Mouse (Mus musculus): ENCODE measurements at regions not wholly inside any gene's neighbourhood (a gene's known extent, or its start where the extent isn't known, plus 50 kb on each side); places are given as distances from the start of the nearest gene placed in this dataset.

- no peak for DNase-seq (ENCODE audit: low read depth)
Measured at GRCm38 (mm10) chr1:18974860-18975439, 127.9 kb upstream of the Tfap2d start.

DNA sequence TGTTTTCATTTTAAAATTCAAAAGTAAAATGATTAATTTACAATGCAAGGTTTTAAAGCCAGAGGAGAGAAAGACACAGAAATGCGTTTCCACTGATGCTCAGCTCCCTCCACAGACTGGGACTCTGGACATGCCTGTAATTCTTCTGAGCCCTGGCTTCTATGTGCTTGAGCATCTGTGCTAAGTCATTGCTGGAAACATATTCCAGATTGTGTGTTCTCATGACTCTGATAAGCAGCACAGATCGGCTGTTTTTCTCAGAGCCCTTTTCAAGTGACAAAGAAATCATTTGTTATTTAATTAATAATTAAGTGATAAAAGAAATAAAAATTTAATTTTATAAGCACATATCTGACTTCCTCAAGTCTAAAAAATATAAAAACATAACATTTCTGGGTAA is 127.3 kb upstream of the Tfap2d start:
- peak; percentile 37 for DNase-seq (ENCODE audit: low read depth)
- TF ChIP-seq POLR2A (IDR thresholded peaks at IDR 0.05; ENCODE audit: borderline replicate concordance, extremely low read depth, insufficient read depth, insufficient read length, poor library complexity, severe bottlenecking) (no peak), CTCF (IDR thresholded peaks at IDR 0.05; ENCODE audit: borderline replicate concordance, extremely low read depth, insufficient read depth, insufficient read length) (no peak)

More at GRCm38 (mm10) chr1:18974860-18975439, 127.9 kb upstream of the Tfap2d start:
- TF ChIP-seq POLR2A (IDR thresholded peaks at IDR 0.05; ENCODE audit: borderline replicate concordance, extremely low read depth, insufficient read depth, insufficient read length, poor library complexity, severe bottlenecking) (no peak), CTCF (IDR thresholded peaks at IDR 0.05; ENCODE audit: borderline replicate concordance, extremely low read depth, insufficient read depth, insufficient read length) (no peak)

DNA sequence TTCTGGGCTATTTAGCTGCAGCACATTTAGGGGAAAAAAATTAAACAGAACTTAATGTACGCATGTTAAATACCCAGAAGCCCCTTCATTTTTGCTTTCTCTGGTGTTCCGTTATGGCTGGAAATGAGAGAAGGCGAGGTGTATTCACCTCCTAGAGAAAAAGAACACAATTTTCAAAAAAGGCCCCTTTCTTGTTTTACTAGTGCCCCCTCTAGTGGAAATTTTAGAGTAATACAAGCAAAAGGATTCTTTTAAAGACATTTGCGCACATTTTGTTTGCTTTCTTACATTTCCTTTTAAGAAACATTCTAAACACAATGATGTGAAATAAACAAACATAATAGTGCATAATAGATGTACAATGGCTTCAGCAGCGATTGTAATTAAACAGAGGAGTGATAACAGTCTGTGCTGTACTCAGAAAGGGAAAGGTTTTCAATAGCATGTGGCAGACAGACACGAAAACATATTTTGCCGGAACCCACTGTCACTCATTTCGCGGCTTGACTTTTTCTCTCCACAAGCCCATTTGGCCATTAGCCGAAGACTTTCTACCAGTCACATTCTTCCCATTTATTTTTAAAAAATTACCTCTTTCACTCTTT is 126.0 kb upstream of the Tfap2d start:
- DNase-seq (ENCODE audit: low read depth): peak; percentile 65

GRCm38 (mm10) chr1:18979141-18979540 is 123.7 kb upstream of the Tfap2d start:
- DNase-seq (ENCODE audit: low read depth): no peak
- no peak for TF ChIP-seq CTCF (IDR thresholded peaks at IDR 0.05; ENCODE audit: borderline replicate concordance, extremely low read depth, insufficient read depth, insufficient read length)
- no peak for TF ChIP-seq POLR2A (IDR thresholded peaks at IDR 0.05; ENCODE audit: borderline replicate concordance, extremely low read depth, insufficient read depth, insufficient read length, poor library complexity, severe bottlenecking)

More for the DNA sequence above, 126.0 kb upstream of the Tfap2d start:
- TF ChIP-seq CTCF (IDR thresholded peaks at IDR 0.05; ENCODE audit: borderline replicate concordance, extremely low read depth, insufficient read depth, insufficient read length): peak; percentile 26; the same call in 1 of the 2 replicates
- TF ChIP-seq POLR2A (IDR thresholded peaks at IDR 0.05; ENCODE audit: borderline replicate concordance, extremely low read depth, insufficient read depth, insufficient read length, poor library complexity, severe bottlenecking): no peak

- TF ChIP-seq CTCF (IDR thresholded peaks at IDR 0.05; ENCODE audit: borderline replicate concordance, extremely low read depth, insufficient read depth, insufficient read length) (no peak), POLR2A (IDR thresholded peaks at IDR 0.05; ENCODE audit: borderline replicate concordance, extremely low read depth, insufficient read depth, insufficient read length, poor library complexity, severe bottlenecking) (no peak)
- no peak for DNase-seq (ENCODE audit: low read depth)
Measured at GRCm38 (mm10) chr1:19016778-19017177, 86.0 kb upstream of the Tfap2d start.
